Mouse (Mus musculus) adrenal gland, adult 2 months (tissue): ENCODE data around the gene Car6. TPM values are rescaled to one million over a fixed set of nuclear protein-coding genes. Genes with fewer than 3 reads are reported as not detected.
A peak's percentile ranks its signal among the peaks of the same experiment; 100 is the strongest.

Experiments used
- DNase-seq: peaks from one replicate; pipeline ENCODE4 v3.0.0; 2021
- long read RNA-seq: library from polyadenylated mRNA; stranded (forward); transcript quantifications from one replicate; pipeline ENCODE4 v2.0.0, GENCODE M21; 2021
- polyA plus RNA-seq: library from polyadenylated mRNA; depleted of rRNA; stranded (reverse); fragments of >200 nt; gene quantifications from 2 replicates; pipeline ENCODE4 v1.2.3, GENCODE M21; 2012; rRNA removed
- total RNA-seq, 2 experiments: library from RNA; stranded (reverse); gene quantifications; 2 replicates each; pipeline ENCODE4 v1.2.3; 2021

Gene Car6
- total RNA-seq (1 to 10 TPM in 1 of 2 experiments, under 1 TPM in 1; 0.31 to 2.5 TPM), polyA plus RNA-seq (not detected in 2 replicates)
- long read RNA-seq, result 0 reads

GRCm38 (mm10) chr4:150201232-150201631, at the start of gene Car6:
Gene Car6, minus strand, starts transcription at chr4:150201332.
- DNase-seq, result no peak

GRCm38 (mm10) chr4:150249731-150250270, 48.7 kb upstream of the Car6 start:
- DNase-seq, result no peak

- no peak for DNase-seq
Measured at GRCm38 (mm10) chr4:150248917-150249316, 47.8 kb upstream of the Car6 start.

- DNase-seq, result peak; percentile 72
Measured at GRCm38 (mm10) chr4:150248009-150248408, 46.9 kb upstream of the Car6 start.

DNA sequence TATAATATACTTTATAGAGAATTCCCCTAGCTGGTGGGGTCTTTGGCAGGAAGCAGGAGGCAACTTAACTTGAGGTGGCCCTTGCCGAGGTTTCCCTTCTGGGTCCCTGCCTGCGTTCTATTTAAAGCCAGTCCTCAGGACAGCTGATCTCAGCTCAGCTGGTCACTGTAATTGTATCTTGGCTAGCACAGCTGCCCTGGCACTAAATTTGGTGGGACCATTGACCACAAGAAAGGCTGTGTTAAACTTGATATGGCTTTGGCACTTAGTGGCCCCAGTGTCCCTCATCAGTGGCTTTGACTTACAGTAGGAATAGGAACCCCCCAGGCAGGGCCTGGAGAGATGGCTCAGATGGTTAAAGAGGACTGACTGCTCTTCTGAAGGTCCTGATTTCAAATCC, 44.7 kb upstream of the Car6 start:
- no peak for DNase-seq

DNA sequence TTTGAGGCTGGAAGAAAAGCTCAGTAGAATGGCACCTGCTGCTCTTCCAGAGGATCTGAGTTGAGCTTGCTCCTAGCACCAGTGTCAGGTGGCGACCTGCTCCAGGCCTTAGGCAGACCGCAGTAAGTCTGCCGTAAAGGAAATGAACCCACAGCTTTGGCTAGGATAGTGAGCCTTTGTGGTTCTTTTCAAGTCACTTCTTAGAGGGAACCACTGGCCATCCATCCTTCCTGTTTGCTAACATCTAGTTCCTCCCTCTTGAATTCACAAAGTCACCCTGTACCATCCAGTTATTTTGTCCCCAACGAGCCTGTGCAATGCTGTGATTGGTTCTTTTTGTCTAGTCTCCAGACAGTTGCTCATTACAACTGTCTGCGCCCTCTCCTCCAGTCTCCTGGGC, 41.6 kb upstream of the Car6 start:
- DNase-seq, result no peak

DNA sequence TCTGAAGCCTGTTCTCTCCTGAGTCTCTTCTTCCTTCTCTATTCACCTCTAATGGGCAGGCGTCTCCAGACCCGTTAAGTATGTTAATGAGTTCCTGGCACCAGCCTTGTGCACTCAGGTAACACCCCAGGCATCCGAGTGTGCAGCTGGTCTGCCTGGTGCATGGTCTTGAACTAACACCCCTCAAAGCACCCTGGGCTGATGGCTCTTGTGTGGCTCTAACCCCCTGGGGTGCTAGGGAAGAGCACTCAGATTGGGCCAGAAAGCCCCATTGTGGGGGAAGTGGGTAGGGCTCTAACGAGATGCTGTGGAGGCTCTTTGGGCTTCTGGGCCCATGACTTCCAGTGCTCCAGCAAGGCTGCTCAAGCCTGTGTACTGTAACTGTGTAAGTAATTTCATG, 40.6 kb upstream of the Car6 start:
- no peak for DNase-seq

DNA sequence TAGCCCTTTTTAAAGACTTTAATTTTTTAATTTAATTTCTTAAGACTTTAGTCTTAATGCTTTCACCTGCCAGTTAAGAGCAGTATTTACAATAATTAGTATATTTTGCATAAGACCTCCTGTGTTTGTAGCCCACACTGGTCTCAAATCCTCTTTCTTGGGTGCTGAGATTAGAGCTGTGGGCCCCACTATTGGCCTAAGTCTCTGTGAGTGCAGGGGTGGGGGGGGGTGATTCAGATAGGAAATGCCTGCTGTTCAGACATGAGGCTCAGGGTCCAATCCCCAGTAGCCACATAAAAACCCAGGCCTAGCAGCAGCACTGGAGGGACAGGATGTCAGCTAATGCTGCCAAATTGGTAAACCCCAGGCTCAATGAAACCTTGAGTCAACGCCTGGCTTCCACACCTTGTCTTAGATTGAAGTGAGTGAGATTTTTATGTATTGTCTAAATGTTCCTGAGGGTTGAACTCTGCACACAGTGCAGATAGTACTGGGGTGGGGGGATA, 39.3 kb upstream of the Car6 start:
- no peak for DNase-seq

DNA sequence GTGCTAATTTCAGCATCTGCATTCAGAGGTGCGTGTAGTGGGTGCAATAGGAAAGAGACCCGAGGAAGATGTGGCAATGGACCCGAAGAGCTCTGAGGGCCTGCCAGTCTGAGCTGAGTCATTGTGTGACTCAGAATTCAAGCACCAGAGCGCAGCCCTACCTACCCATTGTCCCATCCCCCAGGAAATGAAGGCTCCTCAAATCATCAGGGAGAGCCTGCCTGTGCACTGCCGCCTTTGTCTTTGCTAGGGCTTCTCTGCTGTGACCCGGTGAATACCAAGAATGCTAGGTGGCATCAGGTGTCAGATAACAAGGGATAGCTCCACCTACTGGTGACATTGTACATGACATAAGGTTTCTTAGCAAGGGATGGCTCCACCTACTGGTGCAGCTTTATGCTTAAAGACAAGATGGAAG, 38.8 kb upstream of the Car6 start:
- DNase-seq, result peak; percentile 83

DNA sequence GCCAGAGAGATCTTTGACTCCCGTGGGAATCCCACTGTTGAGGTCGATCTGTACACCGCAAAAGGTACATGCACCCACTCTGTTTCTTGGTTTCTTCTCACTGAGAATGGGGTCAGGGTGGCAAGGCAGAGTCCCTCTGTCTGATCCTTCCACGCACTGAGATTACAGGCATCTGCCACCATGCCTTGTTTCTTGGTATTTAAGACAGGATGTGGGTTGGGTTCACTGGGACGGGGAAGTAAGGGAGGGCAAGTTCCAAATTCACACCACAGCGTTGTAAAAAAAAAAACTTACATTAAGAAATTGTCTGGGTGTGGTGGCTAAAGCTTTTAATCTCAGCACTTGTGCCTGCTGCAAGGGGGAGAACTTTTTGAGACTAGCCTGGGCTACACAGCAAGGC, 38.4 kb upstream of the Car6 start:
- no peak for DNase-seq

DNA sequence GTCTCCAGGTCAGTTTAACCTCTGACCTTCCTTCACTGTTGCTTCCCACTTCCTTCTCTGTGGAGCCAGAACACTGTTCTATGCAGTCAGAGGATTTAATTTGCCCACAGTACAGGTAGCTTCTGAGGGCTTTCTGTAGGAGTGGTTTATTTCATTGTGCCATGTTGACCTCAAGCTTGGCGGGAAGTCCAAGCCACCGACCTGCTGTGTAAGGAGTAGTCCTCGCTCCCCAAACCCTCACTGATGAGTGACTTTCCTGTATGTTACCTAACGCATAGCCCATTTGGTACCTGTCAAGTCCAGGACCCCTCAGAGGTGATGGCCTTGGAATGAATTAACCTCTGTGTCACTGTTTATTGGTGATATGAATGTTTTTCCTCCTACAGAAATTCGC, 38.0 kb upstream of the Car6 start:
- DNase-seq, result no peak

DNA sequence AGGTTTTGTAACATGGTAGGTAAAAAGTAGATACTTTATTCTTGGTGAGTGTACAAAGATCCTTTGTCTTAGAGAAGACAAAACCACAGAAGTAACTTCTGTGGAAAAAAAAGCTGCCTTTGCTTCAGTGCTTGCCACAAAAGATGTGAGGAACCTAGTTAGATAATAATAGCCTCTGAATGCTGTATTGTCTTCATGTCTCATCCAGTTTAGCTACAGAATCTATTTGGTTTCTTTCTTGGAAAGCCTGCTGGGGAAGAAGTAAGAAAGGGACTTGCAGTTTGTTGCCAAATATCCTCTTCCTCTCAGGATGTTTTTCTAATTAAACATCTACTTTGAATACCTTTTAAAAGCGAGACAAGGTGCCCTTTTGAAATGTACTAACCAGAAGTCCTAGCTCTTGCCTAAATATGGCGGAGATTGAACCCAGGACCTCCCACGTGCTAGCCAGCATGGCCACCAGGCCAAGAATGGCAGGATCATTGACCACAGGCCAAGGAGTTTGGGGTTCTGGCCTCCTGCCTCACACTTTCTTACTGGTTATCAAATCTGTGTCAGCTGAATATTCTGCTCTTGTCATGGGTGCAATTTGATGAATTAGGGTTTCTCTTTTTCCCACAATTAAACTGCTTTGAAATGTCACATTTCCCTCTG, 37.4 kb upstream of the Car6 start:
- peak; percentile 49 for DNase-seq

DNA sequence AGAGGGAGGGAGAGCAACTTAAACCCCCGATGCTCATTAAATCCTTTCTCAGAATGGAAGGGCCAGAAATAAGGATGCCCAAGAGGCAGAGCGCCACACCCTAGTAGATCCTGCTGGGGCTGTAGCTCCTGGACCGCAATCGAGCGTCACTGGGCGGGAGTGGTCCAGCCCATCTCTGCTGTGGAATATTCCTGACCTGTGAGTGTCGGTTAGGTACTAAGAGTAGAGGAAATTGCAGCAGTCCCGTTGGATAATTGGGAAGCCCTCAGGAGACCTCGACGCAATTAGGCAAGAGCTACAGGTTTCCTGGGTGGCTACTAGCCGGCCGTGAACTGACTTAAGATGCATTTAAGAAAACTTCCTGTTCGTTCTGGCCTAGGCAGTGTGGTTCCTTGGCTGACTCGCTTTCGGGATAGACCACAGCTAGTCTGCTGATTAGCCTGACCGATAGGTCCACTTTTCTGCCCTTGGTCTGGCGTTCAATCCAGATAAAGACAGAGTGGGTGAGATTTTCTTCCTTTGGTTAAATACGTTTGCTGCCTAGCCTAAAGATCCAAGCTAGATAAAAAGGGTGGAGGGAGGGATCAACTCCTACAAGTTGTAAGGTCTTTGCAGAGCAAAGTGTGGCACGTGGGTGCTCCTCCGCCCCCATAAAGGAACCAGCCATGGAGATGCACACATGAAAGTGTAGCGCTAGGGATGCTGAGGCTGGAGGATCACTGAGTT, 36.7 kb upstream of the Car6 start:
- DNase-seq, result peak; percentile 56

- DNase-seq, result peak; percentile 97
Measured at GRCm38 (mm10) chr4:150236521-150237481, 35.7 kb upstream of the Car6 start, which contains the start of gene Eno1. Gene Eno1, plus strand, starts transcription at chr4:150236721.

- no peak for DNase-seq
Measured at GRCm38 (mm10) chr4:150236031-150236430, 34.9 kb upstream of the Car6 start.

DNA sequence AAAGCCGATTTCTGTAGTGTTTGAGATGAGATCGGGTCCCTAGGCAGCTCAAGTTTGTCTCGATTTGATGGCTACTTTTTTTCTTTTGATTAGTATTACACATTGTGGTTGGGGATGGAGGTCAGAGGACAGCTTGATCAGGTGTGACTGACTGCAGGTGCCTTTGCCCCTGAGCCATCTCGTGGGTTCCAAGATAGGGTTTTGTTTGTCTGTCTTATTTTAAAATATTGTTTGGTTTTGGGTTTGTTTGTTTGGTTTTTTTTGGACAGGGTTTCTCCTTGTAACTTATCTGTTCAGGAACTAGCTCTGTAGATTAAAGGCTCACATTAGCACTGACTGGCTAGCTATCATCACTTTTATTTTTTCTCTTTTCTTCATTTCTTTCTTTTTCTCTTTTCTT, 34.5 kb upstream of the Car6 start:
- no peak for DNase-seq

- no peak for DNase-seq
Measured at GRCm38 (mm10) chr4:150234599-150235327, 33.6 kb upstream of the Car6 start.

GRCm38 (mm10) chr4:150231871-150232270, 30.7 kb upstream of the Car6 start:
- no peak for DNase-seq

DNA sequence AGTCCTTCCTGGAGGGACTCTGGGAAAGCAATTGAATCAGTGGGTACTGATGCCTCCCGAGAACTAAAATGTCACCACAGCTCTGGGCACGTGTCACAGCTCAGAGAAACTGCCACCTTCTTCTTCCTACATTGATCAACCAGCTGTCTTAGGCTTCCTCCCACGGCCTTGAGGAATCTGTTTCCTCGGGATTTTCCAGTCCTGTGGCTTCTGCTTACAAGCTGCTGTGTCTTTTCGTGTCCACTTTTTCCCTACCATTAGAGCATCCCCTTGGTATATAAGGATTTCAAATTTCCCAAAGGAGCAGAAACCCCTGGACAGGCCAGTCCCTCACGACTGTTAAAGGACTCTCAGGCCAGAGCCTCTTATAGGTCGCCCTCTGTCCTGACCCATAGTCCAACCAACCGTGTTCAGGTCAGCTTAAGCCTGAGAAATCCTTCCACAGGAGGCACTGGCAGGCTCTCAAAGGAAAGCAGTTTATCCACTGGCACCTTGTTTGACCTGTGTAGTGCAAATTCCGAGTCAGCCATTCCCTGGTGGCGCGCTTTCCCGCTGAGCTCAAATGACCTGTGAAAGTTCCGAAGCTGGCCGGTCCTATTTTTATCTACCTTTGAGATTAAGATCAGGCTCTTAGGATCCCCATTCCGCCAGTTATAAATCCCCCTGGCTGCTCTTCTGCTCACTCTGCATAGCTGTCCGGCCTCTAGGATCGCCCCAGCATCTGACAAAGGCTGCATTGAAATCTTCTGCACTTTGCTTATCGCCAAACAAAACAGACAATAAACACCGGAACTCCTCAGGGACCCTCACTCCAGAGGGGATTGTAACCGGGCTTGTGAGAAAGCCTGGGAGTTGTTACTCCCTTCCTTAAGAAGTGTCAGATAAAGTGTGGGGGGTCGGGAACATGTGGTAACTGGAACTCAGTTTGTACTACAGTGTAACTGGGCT, 29.6 kb upstream of the Car6 start:
- peak; percentile 47 for DNase-seq
